Mouse (Mus musculus): Measurements from ENCODE around the gene Srprb.

GRCm38 (mm10) chr9:103224721-103225120 is 22.8 kb upstream of the Srprb start:
- TF ChIP-seq POLR2A (IDR thresholded peaks at IDR 0.05; ENCODE audit: low read depth, low read length) (no peak), CTCF (IDR thresholded peaks at IDR 0.05; ENCODE audit: borderline replicate concordance, insufficient read depth, low read length) (no peak)

Data from embryonic fibroblast, embryonic 13.5 days (primary cell).